Mouse (Mus musculus): Measurements from ENCODE around the gene Cpsf6.
A peak's percentile ranks its signal among the peaks of the same experiment; 100 is the strongest.

The Cpsf6 gene

DNA sequence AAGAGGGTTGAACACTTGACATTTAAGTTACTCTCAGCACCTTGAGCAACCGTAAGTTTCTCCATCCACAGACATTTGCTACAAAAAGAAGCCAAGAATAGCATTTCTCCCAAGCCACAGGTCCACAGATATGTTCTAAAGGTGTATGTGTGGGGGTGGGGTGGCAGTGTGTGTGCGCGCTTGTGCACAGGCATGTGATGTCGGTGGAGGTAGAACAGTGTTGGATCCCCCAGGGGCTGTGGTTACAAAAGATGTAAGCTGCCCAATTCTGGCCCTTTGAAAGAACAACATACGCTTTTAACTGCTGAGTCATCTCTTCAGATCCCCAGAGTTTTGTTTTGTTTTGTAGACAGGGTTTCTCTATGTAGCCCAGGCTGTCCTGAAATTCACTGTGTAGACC, 57.2 kb downstream of the Cpsf6 start:
- DNase-seq: no peak

GRCm38 (mm10) chr10:117320571-117320981, 59.2 kb downstream of the Cpsf6 start:
- peak; percentile 36 to 69 for DNase-seq

- no peak for DNase-seq
Observed at GRCm38 (mm10) chr10:117316391-117316790, 63.4 kb downstream of the Cpsf6 start.

- DNase-seq: no peak
Observed at GRCm38 (mm10) chr10:117313133-117313532, 66.7 kb downstream of the Cpsf6 start.

DNA sequence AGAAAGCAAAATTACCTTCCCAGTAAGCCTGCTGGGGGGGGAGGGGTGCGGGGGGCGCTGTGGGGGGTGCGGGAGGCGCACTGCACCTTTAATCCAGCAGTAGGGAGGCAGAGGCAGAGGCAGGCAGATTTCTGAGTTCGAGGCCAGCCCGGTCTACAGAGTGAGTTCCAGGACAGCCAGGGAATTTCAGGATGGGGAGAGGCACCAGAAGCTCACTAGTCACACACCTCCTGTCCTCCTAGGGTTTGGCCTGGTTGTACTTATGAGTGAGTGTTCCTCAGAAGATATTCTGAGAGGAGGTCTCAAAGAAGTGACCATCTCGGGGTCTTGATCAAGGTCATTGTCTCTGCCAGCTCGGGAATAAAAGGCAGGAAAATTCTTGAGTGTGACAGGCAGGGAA, 67.6 kb downstream of the Cpsf6 start:
- DNase-seq: no peak

DNA sequence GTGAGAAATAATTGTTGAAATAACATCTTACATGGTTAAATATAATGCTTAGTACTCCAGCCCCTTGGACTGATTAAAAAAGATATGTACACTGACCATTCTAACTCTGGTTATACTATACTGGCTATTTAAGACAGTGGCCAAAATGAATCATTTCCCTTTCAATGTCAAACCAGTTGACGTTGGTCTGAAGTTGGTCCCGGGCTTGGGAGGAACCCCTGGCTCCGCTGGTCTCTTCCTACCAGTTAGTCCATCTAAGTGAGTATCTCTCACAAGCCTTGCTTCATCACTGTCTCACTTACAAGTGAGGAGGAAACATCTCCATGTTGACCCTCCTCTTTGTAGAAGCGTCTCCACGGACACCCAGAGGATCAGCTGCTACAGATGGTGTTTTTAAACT, 75.4 kb downstream of the Cpsf6 start:
- no peak for DNase-seq

- DNase-seq: no peak
Observed at GRCm38 (mm10) chr10:117301688-117302087, 78.1 kb downstream of the Cpsf6 start.

GRCm38 (mm10) chr10:117299901-117300520, 79.8 kb downstream of the Cpsf6 start:
- DNase-seq: no peak

DNA sequence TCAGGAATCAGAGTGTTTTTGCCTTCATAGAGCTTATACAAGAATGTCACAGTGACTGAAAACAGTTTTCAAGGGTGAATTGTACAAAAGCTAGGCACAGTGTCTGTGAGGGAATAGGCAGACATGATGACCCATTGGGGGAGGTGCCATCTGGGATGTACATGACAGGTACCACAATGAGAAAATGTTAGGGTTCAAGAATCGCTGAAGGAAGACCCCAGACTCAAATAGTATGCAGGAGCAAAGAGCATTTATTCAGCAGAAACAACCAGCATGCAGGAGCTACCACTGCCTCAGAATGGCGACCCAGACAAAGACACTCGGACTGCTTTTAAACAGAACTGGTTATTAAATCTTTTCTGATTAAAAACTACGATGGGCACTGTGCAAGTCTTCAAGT, 80.7 kb downstream of the Cpsf6 start:
- no peak for DNase-seq

- no peak for DNase-seq
Observed at GRCm38 (mm10) chr10:117298336-117298735, 81.5 kb downstream of the Cpsf6 start.

Measured in lung, postnatal 4 days (tissue).